Mouse (Mus musculus): ENCODE results near the gene Gpr146. TPM values are rescaled to one million over a fixed set of nuclear protein-coding genes. Genes with fewer than 3 reads are reported as not detected.

The Gpr146 gene
- polyA plus RNA-seq, 1 experiment from 2014 or later = 3.5 TPM

DNA sequence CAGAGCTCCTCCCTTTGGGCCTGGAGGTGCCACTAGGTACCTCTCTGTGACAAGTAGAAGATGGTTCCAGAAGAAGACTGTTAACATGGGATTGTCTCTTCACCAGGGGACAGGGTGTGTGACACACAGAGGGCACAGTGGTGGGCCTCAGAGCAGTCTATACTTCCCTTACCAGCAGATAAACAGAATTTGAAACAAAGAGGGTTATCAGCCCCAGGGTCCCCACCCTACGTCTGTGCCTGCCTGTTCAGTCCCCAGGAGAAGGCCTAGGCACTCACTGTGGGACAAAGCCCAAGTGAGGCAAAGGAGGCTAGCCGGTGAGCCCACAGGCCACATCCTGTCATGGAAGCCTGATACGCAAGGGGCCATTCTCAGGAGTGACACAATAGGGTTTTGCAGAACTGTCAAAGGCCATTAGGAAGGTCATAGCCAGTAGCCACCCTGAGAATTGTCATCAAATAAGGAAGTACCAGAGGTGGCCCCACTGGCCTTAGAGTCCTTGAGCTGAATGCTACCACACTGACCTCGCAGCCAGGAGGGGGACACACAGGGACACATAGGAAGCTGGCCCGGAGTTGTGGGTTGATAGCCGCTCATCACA, 27.4 kb downstream of the Gpr146 start, which contains the start of gene C130050O18Rik:
Gene C130050O18Rik (plus strand): TSS at position 480 of the 601 bp plus-strand sequence.
- TF ChIP-seq CTCF (IDR thresholded peaks at IDR 0.05; ENCODE audit: low read depth) = no peak
- Histone ChIP-seq H3K4me1 (replicated peaks; ENCODE audit: control insufficient read depth, insufficient read depth) (peaks cover 3% of the 10 kb centered on the region; the same call in 1 of the 2 replicates), H3K4me2 (replicated peaks; ENCODE audit: low read depth) (0 out of 2 replicates have a peak within 1 kb of the TSS, but pooled peaks have one; percentile 3), H3K27ac (replicated peaks) (no peak within 1 kb of the TSS), H3K36me3 (ENCODE audit: control insufficient read depth, insufficient read depth, low read length) (no peaks in the 10 kb centered on the region), H3K9me3 (ENCODE audit: control insufficient read depth, low read length) (no peaks in the 10 kb centered on the region), H3K27me3 (ENCODE audit: control insufficient read depth, insufficient read depth, low read length) (no peaks in the 10 kb centered on the region), H3K9ac (ENCODE audit: low read length) (no peak within 1 kb of the TSS), H3K4me3 (ENCODE audit: low read depth, low read length) (no peak within 1 kb of the TSS)
- 78% methylated on average over 6 of the region's 6 CpGs for WGBS
- DNase-seq (ENCODE audit: low spot score) (no peak), ATAC-seq (ENCODE audit: low FRiP score, low TSS enrichment) (no peak)

DNA sequence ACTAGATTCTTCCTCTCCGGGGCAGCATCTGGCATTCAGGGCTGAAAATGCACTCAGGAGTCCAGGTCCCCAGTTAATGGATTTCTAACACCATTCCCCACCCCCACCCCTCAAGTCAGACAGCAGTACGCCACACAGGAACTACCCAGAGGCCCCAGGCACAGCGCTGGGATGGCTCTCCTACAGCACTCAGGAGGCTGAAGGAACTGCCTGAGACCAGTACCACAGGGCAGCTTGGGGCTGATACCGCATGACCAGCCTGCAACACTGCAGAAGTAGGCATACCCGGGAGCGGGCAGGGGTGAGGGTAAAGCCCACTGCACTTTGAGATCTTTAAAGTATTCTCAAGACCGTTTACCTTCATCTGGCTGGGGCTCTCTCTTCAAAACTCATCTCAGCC, 28.0 kb downstream of the Gpr146 start:
- TF ChIP-seq EP300 (optimal IDR thresholded peaks at IDR 0.05) = no peak
- TF ChIP-seq CTCF (IDR thresholded peaks at IDR 0.05; ENCODE audit: low read depth) = no peak
- DNase-seq (ENCODE audit: low spot score) (no peak), ATAC-seq (ENCODE audit: low FRiP score, low TSS enrichment) (no peak)
- H3K27ac ChIP-seq (replicated peaks) = no peak overlapping the region
- H3K4me2 ChIP-seq (replicated peaks; ENCODE audit: low read depth) = 0 out of 2 replicates have a peak overlapping the region, but pooled peaks have one; percentile 3
- peaks cover 3% of the 10 kb centered on the region; the same call in 1 of the 2 replicates for H3K4me1 ChIP-seq (replicated peaks; ENCODE audit: control insufficient read depth, insufficient read depth)
- H3K27me3 ChIP-seq (ENCODE audit: control insufficient read depth, insufficient read depth, low read length) = no peaks in the 10 kb centered on the region
- 74% methylated on average over 7 of the region's 7 CpGs for WGBS
- H3K9ac ChIP-seq (ENCODE audit: low read length) = no peak overlapping the region
- no peak overlapping the region for H3K4me3 ChIP-seq (ENCODE audit: low read depth, low read length)
- no peaks in the 10 kb centered on the region for H3K36me3 ChIP-seq (ENCODE audit: control insufficient read depth, insufficient read depth, low read length)
- no peaks in the 10 kb centered on the region for H3K9me3 ChIP-seq (ENCODE audit: control insufficient read depth, low read length)

GRCm38 (mm10) chr5:139405953-139406352, 28.5 kb downstream of the Gpr146 start:
- DNase-seq (ENCODE audit: low spot score) = no peak
- 0 out of 2 replicates have a peak overlapping the region, but pooled peaks have one; percentile 3 for H3K4me2 ChIP-seq (replicated peaks; ENCODE audit: low read depth)
- H3K4me3 ChIP-seq (ENCODE audit: low read depth, low read length) = no peak overlapping the region
- TF ChIP-seq CTCF (IDR thresholded peaks at IDR 0.05; ENCODE audit: low read depth) = no peak
- no peaks in the 10 kb centered on the region for H3K9me3 ChIP-seq (ENCODE audit: control insufficient read depth, low read length)
- H3K27ac ChIP-seq (replicated peaks) = no peak overlapping the region
- 54% methylated on average over 3 of the region's 3 CpGs for WGBS
- no peaks in the 10 kb centered on the region for H3K36me3 ChIP-seq (ENCODE audit: control insufficient read depth, insufficient read depth, low read length)
- ATAC-seq (ENCODE audit: low FRiP score, low TSS enrichment) = no peak
- H3K9ac ChIP-seq (ENCODE audit: low read length) = no peak overlapping the region
- no peaks in the 10 kb centered on the region for H3K27me3 ChIP-seq (ENCODE audit: control insufficient read depth, insufficient read depth, low read length)
- H3K4me1 ChIP-seq (replicated peaks; ENCODE audit: control insufficient read depth, insufficient read depth) = peaks cover 3% of the 10 kb centered on the region; the same call in 1 of the 2 replicates

DNA sequence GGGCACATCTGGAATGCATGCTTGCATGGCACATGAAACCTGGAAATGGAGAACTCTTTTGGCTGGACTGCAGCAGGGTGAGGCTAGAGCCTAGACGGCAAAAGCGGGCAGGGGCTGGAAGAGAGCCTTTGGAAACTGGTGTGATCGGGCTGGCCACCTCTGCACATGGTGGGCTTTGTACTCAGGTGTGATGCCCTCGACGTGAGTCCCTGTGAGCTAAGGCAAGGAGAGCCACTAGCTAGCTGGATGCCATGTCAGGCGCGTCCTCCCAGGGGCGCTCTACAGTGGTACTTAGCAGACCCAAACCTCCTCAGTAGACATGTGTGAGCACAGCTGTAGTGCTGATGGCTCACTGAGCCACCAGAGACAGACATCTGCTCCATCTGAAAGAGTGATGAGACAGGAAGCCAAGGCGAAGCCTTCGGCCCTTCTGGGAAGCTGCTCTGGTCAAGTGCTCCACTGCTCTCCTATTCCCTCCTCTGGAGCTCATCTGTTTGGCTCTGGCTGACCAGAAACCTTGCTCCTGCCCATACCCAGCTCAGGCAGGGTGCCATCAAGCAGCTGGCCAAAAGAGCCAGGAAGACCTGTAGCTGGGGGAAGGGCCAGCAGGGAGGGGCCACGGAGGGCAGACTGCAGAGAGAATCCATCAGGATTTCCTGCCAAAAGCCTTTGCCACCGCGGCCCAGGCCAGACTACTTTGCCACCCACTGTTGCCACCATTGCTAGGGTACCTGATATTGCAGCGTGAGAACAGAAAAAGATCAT, 29.8 kb downstream of the Gpr146 start:
- ATAC-seq (ENCODE audit: low FRiP score, low TSS enrichment) (no peak), DNase-seq (ENCODE audit: low spot score) (no peak)
- Histone ChIP-seq H3K36me3 (ENCODE audit: control insufficient read depth, insufficient read depth, low read length) (no peaks in the 10 kb centered on the region), H3K27ac (replicated peaks) (0 out of 2 replicates have a peak overlapping the region, but pooled peaks have one; percentile 8), H3K4me3 (ENCODE audit: low read depth, low read length) (no peak overlapping the region), H3K9ac (ENCODE audit: low read length) (no peak overlapping the region), H3K27me3 (ENCODE audit: control insufficient read depth, insufficient read depth, low read length) (no peaks in the 10 kb centered on the region), H3K4me1 (replicated peaks; ENCODE audit: control insufficient read depth, insufficient read depth) (peaks cover 3% of the 10 kb centered on the region; the same call in 1 of the 2 replicates), H3K9me3 (ENCODE audit: control insufficient read depth, low read length) (no peaks in the 10 kb centered on the region), H3K4me2 (replicated peaks; ENCODE audit: low read depth) (no peak overlapping the region)
- TF ChIP-seq CTCF (IDR thresholded peaks at IDR 0.05; ENCODE audit: low read depth) (no peak), EP300 (optimal IDR thresholded peaks at IDR 0.05) (no peak)
- WGBS = 85% methylated on average over 13 of the region's 14 CpGs

- Histone ChIP-seq H3K4me3 (ENCODE audit: low read depth, low read length) (no peak overlapping the region), H3K36me3 (ENCODE audit: control insufficient read depth, insufficient read depth, low read length) (no peaks in the 10 kb centered on the region), H3K9me3 (ENCODE audit: control insufficient read depth, low read length) (no peaks in the 10 kb centered on the region), H3K4me2 (replicated peaks; ENCODE audit: low read depth) (no peak overlapping the region), H3K9ac (ENCODE audit: low read length) (no peak overlapping the region), H3K27me3 (ENCODE audit: control insufficient read depth, insufficient read depth, low read length) (no peaks in the 10 kb centered on the region), H3K27ac (replicated peaks) (no peak overlapping the region), H3K4me1 (replicated peaks; ENCODE audit: control insufficient read depth, insufficient read depth) (peaks cover 3% of the 10 kb centered on the region; the same call in 1 of the 2 replicates)
- DNase-seq (ENCODE audit: low spot score) (no peak), ATAC-seq (ENCODE audit: low FRiP score, low TSS enrichment) (no peak)
- no peak for TF ChIP-seq EP300 (optimal IDR thresholded peaks at IDR 0.05)
- no peak for TF ChIP-seq CTCF (IDR thresholded peaks at IDR 0.05; ENCODE audit: low read depth)
- 71% methylated on average over 7 of the region's 7 CpGs for WGBS
Observed at GRCm38 (mm10) chr5:139408511-139408910, 31.0 kb downstream of the Gpr146 start.

DNA sequence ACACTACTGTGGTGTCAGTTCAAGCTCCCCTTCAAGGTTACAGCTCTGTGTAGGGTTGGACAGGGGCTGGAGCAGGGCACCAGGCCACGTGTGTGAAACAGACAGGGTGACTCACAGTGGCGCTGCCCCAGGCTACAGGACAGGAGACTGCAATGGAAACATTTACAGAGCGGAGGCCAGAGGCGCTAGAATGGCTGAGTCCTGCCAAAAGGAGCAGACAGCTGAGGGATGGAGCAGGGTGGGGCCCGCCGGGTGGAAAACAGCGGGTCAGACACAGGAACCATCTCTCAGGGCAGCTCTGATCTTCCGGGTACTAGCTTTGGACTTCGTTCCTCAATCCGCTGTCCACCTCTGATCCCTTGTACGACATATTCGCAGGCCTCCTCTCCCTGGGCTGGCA, 31.9 kb downstream of the Gpr146 start:
- WGBS = 34% methylated on average over 12 of the region's 12 CpGs
- no peaks in the 10 kb centered on the region for H3K36me3 ChIP-seq (ENCODE audit: control insufficient read depth, insufficient read depth, low read length)
- TF ChIP-seq CTCF (IDR thresholded peaks at IDR 0.05; ENCODE audit: low read depth) (peak; percentile 20; the same call in 1 of the 2 replicates), EP300 (optimal IDR thresholded peaks at IDR 0.05) (no peak)
- no peak overlapping the region; the same call in 1 of the 2 replicates for H3K27ac ChIP-seq (replicated peaks)
- no peaks in the 10 kb centered on the region for H3K27me3 ChIP-seq (ENCODE audit: control insufficient read depth, insufficient read depth, low read length)
- no peak overlapping the region for H3K4me3 ChIP-seq (ENCODE audit: low read depth, low read length)
- H3K9ac ChIP-seq (ENCODE audit: low read length) = no peak overlapping the region
- peaks cover 3% of the 10 kb centered on the region; the same call in 1 of the 2 replicates for H3K4me1 ChIP-seq (replicated peaks; ENCODE audit: control insufficient read depth, insufficient read depth)
- H3K9me3 ChIP-seq (ENCODE audit: control insufficient read depth, low read length) = no peaks in the 10 kb centered on the region
- DNase-seq (ENCODE audit: low spot score) (peak; percentile 71), ATAC-seq (ENCODE audit: low FRiP score, low TSS enrichment) (peak; percentile 88)
- no peak overlapping the region for H3K4me2 ChIP-seq (replicated peaks; ENCODE audit: low read depth)

All from stomach, postnatal 0 days (tissue).